Mouse (Mus musculus) heart, embryonic 13.5 days (tissue): ENCODE measurements around the gene Zdhhc18. TPM values are rescaled to one million over a fixed set of nuclear protein-coding genes. Genes with fewer than 3 reads are reported as not detected.

Source experiments
- ATAC-seq: fragments of 200-750 bp; cut with Nextera tagmentation; 2 replicates; pipeline ENCODE4 v1.8.0; 2017; ENCODE audit warnings: moderate TSS enrichment; ENCODE audit not compliant: insufficient number of reproducible peaks, low FRiP score, low TSS enrichment; ENCODE audit errors: extremely low read depth
- H3K27ac ChIP-seq: fragments of 300-500 bp; sonication (generic); replicated peaks from 2 replicates; pipeline ENCODE4 v1.5.1; 2015; ENCODE audit warnings: moderate library complexity, mild to moderate bottlenecking, inconsistent platforms
- H3K27me3 ChIP-seq: fragments of 300-500 bp; sonication (generic); replicated peaks from 2 replicates; pipeline ENCODE4 v1.6.1; 2015; ENCODE audit warnings: mild to moderate bottlenecking, inconsistent platforms
- H3K36me3 ChIP-seq: fragments of 300-500 bp; sonication (generic); 2 replicates; pipeline ENCODE4 v1.6.1; 2015; ENCODE audit warnings: mild to moderate bottlenecking, inconsistent platforms
- H3K4me1 ChIP-seq: fragments of 300-500 bp; sonication (generic); 2 replicates; pipeline ENCODE4 v1.6.1; 2015; ENCODE audit warnings: inconsistent platforms
- H3K4me2 ChIP-seq: fragments of 300-500 bp; sonication (generic); 2 replicates; pipeline ENCODE4 v1.6.1; 2015; ENCODE audit warnings: inconsistent platforms, mild to moderate bottlenecking, moderate library complexity
- H3K4me3 ChIP-seq: fragments of 300-500 bp; sonication (generic); 2 replicates; pipeline ENCODE4 v1.5.1; 2015; ENCODE audit warnings: moderate library complexity, mild to moderate bottlenecking, inconsistent platforms
- H3K9ac ChIP-seq: fragments of 300-500 bp; sonication (generic); 2 replicates; pipeline ENCODE4 v1.6.1; 2015; ENCODE audit warnings: inconsistent platforms, mild to moderate bottlenecking, moderate library complexity
- H3K9me3 ChIP-seq: fragments of 300-500 bp; sonication (generic); 2 replicates; pipeline ENCODE4 v1.6.1; 2016; ENCODE audit warnings: inconsistent platforms
- whole genome bisulfite sequencing: fragments of 180-500 bp; shearing (Covaris S2); methylation state at CpG from one replicate; pipeline ENCODE4 v1.1.7; 2015; ENCODE audit warnings: mixed read lengths; 5-methylcytosine and 5-hydroxymethylcytosine counted together
- polyA plus RNA-seq: library from polyadenylated mRNA; unstranded; fragments of >200 nt; fragmentation: Nextera tagmentation; extraction: Ambion mirVana; gene quantifications from 2 replicates; pipeline ENCODE4 v1.2.1, GENCODE M21; 2015

The Zdhhc18 gene
- polyA plus RNA-seq, 1 experiment from 2014 or later: 1.5 TPM

DNA sequence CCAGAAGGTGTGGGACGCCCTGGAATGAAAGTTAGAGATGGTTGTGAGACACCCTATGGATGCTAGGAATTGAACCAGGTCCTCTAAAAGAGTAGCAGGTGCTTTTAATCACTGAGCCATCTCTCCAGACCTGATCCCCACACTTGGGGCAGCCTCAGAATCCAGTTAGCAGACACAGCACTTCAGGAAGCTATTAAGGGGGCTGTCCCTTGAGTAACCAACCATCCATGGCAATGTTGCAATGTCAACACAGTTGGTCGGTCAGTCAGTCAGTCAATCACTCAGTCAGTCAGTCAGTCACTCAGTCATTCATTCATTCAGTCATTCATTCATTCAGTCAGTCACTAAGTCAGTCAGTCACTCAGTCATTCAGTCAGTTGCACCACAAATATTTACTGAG lies 21.4 kb downstream of the Zdhhc18 start:
- H3K36me3 ChIP-seq: peaks cover 30% of the 10 kb centered on the region
- no peak overlapping the region for H3K4me2 ChIP-seq
- no peak overlapping the region for H3K9ac ChIP-seq
- no peak for ATAC-seq
- H3K4me3 ChIP-seq: no peak overlapping the region
- H3K27me3 ChIP-seq: no peaks in the 10 kb centered on the region
- H3K4me1 ChIP-seq: peaks cover 35% of the 10 kb centered on the region
- no peaks in the 10 kb centered on the region for H3K9me3 ChIP-seq
- 84% methylated on average over 2 of the region's 2 CpGs for WGBS
- no peak overlapping the region for H3K27ac ChIP-seq

DNA sequence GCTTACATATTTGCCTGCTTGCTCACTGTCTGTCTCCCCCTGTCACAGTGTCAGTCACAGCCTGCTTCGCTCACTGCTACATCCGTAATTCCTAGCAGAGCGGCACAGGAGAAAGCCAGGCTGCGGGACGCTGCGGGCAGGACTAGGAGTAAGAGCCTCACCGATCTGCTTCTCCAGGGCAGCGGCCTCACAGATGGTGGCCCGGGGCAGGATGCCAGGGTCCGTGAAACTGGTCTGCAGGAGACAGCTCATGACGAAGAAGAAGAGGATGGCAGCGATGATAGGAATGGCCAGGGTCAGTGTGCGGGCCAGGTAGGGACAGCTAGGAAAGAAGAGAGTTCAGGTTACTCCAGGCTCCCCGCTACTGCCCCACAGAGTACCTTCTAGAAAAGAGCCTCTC lies 22.9 kb downstream of the Zdhhc18 start:
- H3K4me1 ChIP-seq: peaks cover 30% of the 10 kb centered on the region
- H3K27ac ChIP-seq: peak overlapping the region; percentile 76
- H3K4me2 ChIP-seq: no peak overlapping the region
- H3K9me3 ChIP-seq: no peaks in the 10 kb centered on the region
- no peak for ATAC-seq
- H3K36me3 ChIP-seq: peaks cover 33% of the 10 kb centered on the region
- H3K27me3 ChIP-seq: no peaks in the 10 kb centered on the region
- H3K4me3 ChIP-seq: no peak overlapping the region
- no peak overlapping the region for H3K9ac ChIP-seq
- 89% methylated on average over 14 of the region's 14 CpGs for WGBS

DNA sequence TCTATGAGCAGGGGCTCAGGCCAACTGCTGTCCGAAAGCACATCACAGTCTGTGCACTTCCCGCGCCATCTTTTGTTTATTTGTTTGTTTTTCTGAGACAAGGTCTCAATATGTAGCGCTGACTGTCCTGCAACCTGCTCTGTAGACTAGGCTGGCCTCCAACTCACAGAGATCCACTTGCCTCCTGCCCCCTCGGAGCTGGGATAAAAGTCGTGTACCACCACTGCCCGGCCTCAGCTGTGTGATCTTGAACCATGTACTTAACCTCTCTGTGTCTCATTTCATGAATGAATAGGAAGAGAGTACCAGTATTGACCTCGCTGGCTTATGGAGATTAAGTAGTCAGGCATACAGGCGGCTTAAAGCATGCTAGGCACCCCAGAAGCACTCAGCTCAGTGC lies 23.3 kb downstream of the Zdhhc18 start:
- Histone ChIP-seq H3K27ac (peak overlapping the region; percentile 76), H3K9me3 (no peaks in the 10 kb centered on the region), H3K4me2 (no peak overlapping the region), H3K36me3 (peaks cover 35% of the 10 kb centered on the region), H3K9ac (no peak overlapping the region), H3K4me1 (peaks cover 26% of the 10 kb centered on the region), H3K4me3 (no peak overlapping the region), H3K27me3 (no peaks in the 10 kb centered on the region)
- WGBS: 82% methylated on average over 9 of the region's 9 CpGs
- no peak for ATAC-seq

DNA sequence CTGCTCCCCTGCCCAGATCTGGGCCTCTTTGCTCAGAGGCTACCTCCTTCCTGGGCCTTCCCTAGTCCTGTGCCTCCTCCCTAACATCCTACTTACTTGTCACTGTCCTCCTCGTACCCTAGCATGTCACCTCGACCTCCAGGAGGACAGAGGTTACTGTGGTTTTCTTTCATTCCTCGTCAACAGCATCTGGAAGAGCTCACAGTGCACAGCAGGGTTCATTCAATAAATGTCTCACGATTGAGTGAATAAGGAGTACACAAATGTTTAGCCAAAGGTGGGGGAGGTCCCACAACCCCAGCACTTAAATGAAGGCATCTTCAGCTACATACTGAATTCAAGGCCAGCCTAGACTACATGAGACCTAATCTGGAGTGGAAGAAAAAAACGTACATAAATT lies 23.7 kb downstream of the Zdhhc18 start:
- no peak overlapping the region for H3K9ac ChIP-seq
- H3K27ac ChIP-seq: peak overlapping the region; percentile 76
- no peak overlapping the region for H3K4me3 ChIP-seq
- H3K36me3 ChIP-seq: peaks cover 38% of the 10 kb centered on the region
- ATAC-seq: no peak
- no peaks in the 10 kb centered on the region for H3K9me3 ChIP-seq
- H3K4me1 ChIP-seq: peaks cover 22% of the 10 kb centered on the region
- no peaks in the 10 kb centered on the region for H3K27me3 ChIP-seq
- H3K4me2 ChIP-seq: no peak overlapping the region
- 60% methylated on average over 5 of the region's 5 CpGs for WGBS

DNA sequence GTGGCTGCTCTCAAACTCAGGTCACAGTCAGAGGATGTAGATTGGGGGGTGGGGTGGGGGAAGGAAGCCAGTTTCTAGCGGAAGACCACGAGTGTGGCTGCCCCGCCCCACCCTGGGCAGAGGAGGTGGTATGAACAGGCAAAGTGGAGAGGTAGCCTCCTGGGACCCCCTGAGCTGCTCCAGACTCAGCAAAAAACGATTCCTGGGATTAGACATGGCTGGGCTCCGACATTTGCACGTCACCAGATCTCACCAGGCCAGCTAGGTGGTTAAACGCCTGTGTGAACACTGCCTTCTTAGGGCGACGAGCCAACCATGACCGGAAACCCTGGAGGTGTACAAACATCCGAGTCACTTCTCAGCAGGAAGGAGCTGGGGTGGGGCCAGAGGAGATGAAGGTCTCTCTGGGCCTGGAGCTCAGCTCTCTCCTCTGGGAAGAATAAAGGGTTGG lies 24.3 kb downstream of the Zdhhc18 start:
- Histone ChIP-seq H3K4me3 (no peak overlapping the region), H3K27me3 (no peaks in the 10 kb centered on the region), H3K9ac (no peak overlapping the region), H3K9me3 (no peaks in the 10 kb centered on the region), H3K4me2 (no peak overlapping the region), H3K36me3 (peaks cover 41% of the 10 kb centered on the region), H3K27ac (peak overlapping the region; percentile 76), H3K4me1 (peaks cover 17% of the 10 kb centered on the region)
- WGBS: 63% methylated on average over 11 of the region's 11 CpGs
- ATAC-seq: peak; percentile 17; the same call in 1 of the 2 replicates

DNA sequence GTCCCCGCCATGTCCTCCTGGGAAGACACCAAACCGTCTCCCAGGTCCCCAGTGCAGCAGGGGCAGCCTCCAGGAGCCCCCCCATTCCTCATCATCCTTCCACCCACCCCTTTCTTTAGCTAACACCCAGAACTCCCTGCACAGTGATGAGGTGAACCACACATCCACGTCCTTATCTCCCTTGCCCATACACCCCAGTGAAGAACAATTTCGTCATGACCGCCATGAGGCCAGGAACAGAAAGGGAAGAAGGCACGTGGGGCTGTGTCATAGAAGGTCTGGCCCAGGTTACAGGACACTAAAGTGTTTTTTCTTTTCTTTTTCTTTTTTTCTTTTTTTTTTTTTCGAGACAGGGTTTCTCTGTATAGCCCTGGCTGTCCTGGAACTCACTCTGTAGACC lies 25.1 kb downstream of the Zdhhc18 start:
- H3K9ac ChIP-seq: no peak overlapping the region
- H3K9me3 ChIP-seq: no peaks in the 10 kb centered on the region
- WGBS: 73% methylated on average over 7 of the region's 7 CpGs
- peak overlapping the region; percentile 76; the same call in 1 of the 2 replicates for H3K27ac ChIP-seq
- peaks cover 41% of the 10 kb centered on the region for H3K36me3 ChIP-seq
- H3K4me1 ChIP-seq: peaks cover 20% of the 10 kb centered on the region
- no peak overlapping the region for H3K4me2 ChIP-seq
- no peaks in the 10 kb centered on the region for H3K27me3 ChIP-seq
- H3K4me3 ChIP-seq: no peak overlapping the region
- no peak for ATAC-seq

DNA sequence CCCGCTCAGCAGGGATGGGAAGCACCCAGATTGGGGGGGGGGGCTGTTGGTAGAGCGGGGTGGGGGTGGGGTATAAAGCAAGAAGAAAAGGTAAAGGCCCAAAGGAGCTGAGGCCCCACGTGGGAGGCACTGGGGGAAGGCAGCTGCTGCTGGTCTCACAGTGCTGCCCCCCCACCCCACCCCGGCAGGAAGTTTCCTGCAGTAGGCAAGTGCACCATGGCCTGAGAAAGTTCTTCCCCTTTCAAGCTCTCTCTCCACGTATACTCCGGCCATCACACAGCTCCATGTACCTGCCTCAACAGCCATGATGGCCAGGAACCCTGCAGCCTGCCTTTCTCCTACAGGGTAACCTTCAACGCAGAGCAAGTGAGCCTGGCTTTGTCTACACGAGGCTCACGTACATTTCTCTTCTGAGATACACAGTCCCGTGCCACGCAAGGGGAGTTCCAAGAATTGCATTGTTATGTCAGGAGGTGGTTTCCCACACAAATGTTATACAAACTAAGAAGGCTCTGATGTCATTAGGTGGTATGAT lies 27.7 kb downstream of the Zdhhc18 start:
- Histone ChIP-seq H3K9ac (no peak overlapping the region), H3K9me3 (no peaks in the 10 kb centered on the region), H3K27ac (no peak overlapping the region), H3K27me3 (no peaks in the 10 kb centered on the region), H3K4me1 (peaks cover 20% of the 10 kb centered on the region), H3K4me2 (no peak overlapping the region), H3K36me3 (peaks cover 49% of the 10 kb centered on the region), H3K4me3 (no peak overlapping the region)
- 61% methylated on average over 11 of the region's 11 CpGs for WGBS
- no peak for ATAC-seq

DNA sequence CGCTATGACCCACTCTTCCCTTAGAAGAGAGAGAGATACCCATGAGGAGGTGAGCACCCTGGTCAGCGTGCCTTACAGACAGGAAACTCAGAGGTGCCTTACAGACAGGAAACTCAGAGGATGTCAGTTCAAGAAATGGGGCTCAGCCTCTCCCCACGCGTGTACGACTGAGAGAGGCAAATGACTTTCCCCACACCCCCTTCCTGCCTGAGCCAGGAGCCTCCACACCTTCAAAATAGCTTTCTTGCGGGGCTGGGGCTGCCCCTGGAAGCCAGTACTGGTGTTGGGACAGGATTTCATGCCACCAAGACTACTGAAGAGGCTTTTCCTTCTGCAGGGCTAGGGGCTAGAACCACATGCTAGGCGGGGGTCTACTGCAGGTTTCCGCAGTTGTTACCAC lies 29.3 kb downstream of the Zdhhc18 start:
- Histone ChIP-seq H3K9me3 (no peaks in the 10 kb centered on the region), H3K4me2 (no peak overlapping the region), H3K4me3 (no peak overlapping the region), H3K27ac (no peak overlapping the region), H3K9ac (peak overlapping the region; percentile 58; the same call in 1 of the 2 replicates), H3K4me1 (peaks cover 20% of the 10 kb centered on the region), H3K27me3 (no peaks in the 10 kb centered on the region), H3K36me3 (peaks cover 34% of the 10 kb centered on the region)
- no peak for ATAC-seq
- 70% methylated on average over 8 of the region's 8 CpGs for WGBS

DNA sequence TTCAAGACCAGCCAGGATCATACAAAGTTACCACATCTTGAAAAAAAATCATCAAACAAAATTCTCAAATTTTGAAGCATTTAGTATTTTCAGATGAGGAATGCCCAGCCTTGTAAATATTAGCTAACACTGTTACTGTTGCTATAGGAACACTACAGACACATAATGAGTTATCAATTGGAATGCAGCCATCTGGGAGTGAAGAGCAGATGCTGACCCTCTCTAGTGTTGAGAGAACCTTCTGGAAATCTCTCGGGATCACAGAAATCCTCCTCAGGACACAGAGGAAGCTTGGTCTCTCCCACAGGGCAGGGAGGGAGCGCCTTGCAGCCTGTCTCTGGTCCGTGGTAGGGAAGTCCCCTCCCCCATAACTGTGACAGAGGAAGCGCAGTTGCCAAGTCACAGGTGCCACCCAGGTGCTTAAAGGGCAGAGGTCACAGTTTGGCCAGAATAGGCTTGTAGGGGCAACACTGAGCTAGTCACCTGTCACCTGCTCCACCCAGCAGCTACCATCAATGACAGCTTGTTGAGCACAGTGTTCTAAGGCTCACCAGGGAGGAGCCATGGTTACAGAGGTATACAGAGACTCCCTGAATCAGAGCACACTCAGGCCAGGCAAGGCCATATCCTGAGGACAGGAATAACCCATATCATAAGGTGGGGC lies 30.3 kb downstream of the Zdhhc18 start:
- H3K9me3 ChIP-seq: no peaks in the 10 kb centered on the region
- H3K9ac ChIP-seq: no peak overlapping the region
- no peak overlapping the region for H3K4me3 ChIP-seq
- 51% methylated on average over 4 of the region's 4 CpGs for WGBS
- H3K36me3 ChIP-seq: peaks cover 35% of the 10 kb centered on the region
- H3K4me2 ChIP-seq: no peak overlapping the region
- H3K27ac ChIP-seq: no peak overlapping the region
- ATAC-seq: no peak
- peaks cover 19% of the 10 kb centered on the region for H3K4me1 ChIP-seq
- no peaks in the 10 kb centered on the region for H3K27me3 ChIP-seq

DNA sequence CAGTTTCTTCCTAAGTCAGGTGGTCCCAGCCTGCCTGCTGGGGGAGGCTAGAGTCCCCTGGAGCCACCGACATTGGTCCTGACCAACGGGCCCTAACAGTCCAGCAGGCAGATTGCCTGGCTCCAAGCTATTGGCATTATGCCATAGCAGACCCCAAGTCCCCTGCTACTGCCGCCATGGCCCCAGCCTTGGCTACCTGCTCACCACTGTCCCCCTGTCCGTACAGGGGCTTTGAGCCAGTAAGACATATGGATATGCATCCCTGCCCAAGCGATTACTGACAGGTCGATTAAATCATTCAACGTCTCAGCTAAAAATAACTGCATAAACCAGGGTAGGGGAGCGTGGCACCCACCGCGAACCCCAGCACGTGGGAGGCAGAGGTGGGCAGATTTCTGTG lies 32.0 kb downstream of the Zdhhc18 start:
- Histone ChIP-seq H3K4me3 (no peak overlapping the region), H3K36me3 (peaks cover 44% of the 10 kb centered on the region), H3K4me2 (no peak overlapping the region), H3K27ac (no peak overlapping the region), H3K4me1 (peaks cover 19% of the 10 kb centered on the region), H3K27me3 (no peaks in the 10 kb centered on the region), H3K9ac (no peak overlapping the region), H3K9me3 (no peaks in the 10 kb centered on the region)
- WGBS: 85% methylated on average over 11 of the region's 11 CpGs
- ATAC-seq: no peak

DNA sequence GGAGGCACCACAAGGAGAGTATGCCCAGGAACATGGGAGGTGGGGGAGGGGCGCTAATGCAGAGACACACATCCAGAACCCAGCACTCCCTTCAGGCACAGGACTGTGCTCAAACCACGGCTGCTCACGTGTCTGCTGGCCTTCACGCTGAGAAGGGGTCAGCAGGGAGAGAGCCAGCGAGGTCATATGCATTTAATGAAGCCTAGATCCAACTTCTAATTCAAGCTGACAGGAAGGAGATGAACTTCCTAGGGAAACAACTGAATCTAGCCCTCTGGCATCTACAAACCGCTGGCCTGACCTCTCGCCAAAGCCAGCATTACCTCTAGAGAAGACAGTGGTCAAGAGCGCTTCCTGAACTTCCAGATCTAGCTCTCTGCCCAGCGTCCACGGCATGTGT lies 34.5 kb downstream of the Zdhhc18 start:
- Histone ChIP-seq H3K27ac (no peak overlapping the region), H3K9me3 (peaks cover 10% of the 10 kb centered on the region), H3K4me1 (peaks cover 13% of the 10 kb centered on the region), H3K4me3 (no peak overlapping the region), H3K9ac (no peak overlapping the region), H3K4me2 (no peak overlapping the region), H3K36me3 (peaks cover 56% of the 10 kb centered on the region), H3K27me3 (no peaks in the 10 kb centered on the region)
- WGBS: 68% methylated on average over 10 of the region's 10 CpGs
- ATAC-seq: no peak

DNA sequence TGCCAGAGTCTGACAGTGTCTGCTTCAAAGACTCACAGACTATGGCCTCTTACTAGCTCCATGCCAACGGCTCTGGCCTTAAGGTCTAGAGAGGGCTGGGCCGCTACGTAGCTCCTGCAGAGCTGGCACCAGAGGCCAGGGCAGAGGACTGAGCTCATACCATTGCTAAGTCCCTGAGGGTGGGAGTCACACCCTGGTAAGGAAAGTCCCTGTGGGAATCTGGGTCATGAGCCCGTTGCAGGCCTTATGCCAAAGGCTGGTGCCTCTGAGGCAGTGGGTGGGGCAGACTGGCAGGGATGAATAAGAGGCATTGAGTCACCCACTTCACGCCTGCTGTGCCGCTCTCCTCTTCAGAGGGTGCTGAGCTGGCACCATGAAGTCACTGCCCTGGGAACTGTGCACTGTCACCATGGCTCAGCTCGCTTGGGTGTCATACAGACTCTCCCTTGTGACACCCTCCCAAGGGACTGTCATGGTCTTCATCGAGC lies 35.6 kb downstream of the Zdhhc18 start:
- WGBS: 80% methylated on average over 8 of the region's 8 CpGs
- no peaks in the 10 kb centered on the region for H3K27me3 ChIP-seq
- no peak overlapping the region for H3K9ac ChIP-seq
- H3K27ac ChIP-seq: no peak overlapping the region
- no peak overlapping the region for H3K4me2 ChIP-seq
- H3K36me3 ChIP-seq: peaks cover 59% of the 10 kb centered on the region
- no peak for ATAC-seq
- no peak overlapping the region for H3K4me3 ChIP-seq
- peaks cover 10% of the 10 kb centered on the region for H3K9me3 ChIP-seq
- 0 out of 2 replicates have a peak, but pooled peaks cover 3% of the 10 kb centered on the region for H3K4me1 ChIP-seq
